Mouse (Mus musculus) midbrain, postnatal 0 days (tissue): ENCODE measurements around the gene Il31. TPM values are rescaled to one million over a fixed set of nuclear protein-coding genes. Genes with fewer than 3 reads are reported as not detected.

Source experiments
- ATAC-seq: fragments of 200-750 bp; cut with Nextera tagmentation; 2 replicates; pipeline ENCODE4 v1.8.0; 2017; ENCODE audit warnings: moderate number of reproducible peaks, mild to moderate bottlenecking, moderate TSS enrichment, moderate library complexity; ENCODE audit not compliant: low FRiP score
- DNase-seq: peaks from one replicate; pipeline ENCODE4 v3.0.0-alpha.2; 2015; ENCODE audit warnings: low spot score
- H3K27ac ChIP-seq: fragments of 300-500 bp; sonication (generic); 2 replicates; pipeline ENCODE4 v1.5.1; 2014; ENCODE audit warnings: low read depth, mild to moderate bottlenecking, low read length, mixed read lengths
- H3K27me3 ChIP-seq: fragments of 300-500 bp; sonication (generic); 2 replicates; pipeline ENCODE4 v1.6.1; 2014; ENCODE audit warnings: low read length, control low read depth, mixed read lengths; ENCODE audit not compliant: insufficient read depth
- H3K36me3 ChIP-seq: fragments of 300-500 bp; sonication (generic); 2 replicates; pipeline ENCODE4 v1.6.1; 2014; ENCODE audit warnings: low read length, control low read depth, mixed read lengths; ENCODE audit not compliant: insufficient read depth
- H3K4me1 ChIP-seq: fragments of 300-500 bp; sonication (generic); 2 replicates; pipeline ENCODE4 v1.6.1; 2014; ENCODE audit warnings: mild to moderate bottlenecking, control low read depth, antibody characterized with exemption, low read length, mixed read lengths; ENCODE audit not compliant: insufficient read depth
- H3K4me2 ChIP-seq: fragments of 300-500 bp; sonication (generic); 2 replicates; pipeline ENCODE4 v1.6.1; 2014; ENCODE audit warnings: low read depth, mild to moderate bottlenecking, low read length, mixed read lengths; ENCODE audit not compliant: poor library complexity, severe bottlenecking
- H3K4me3 ChIP-seq: fragments of 300-500 bp; sonication (generic); 2 replicates; pipeline ENCODE4 v1.5.1; 2014; ENCODE audit warnings: low read depth, mild to moderate bottlenecking, low read length, moderate library complexity
- H3K9ac ChIP-seq: fragments of 300-500 bp; sonication (generic); replicated peaks from 2 replicates; pipeline ENCODE4 v1.6.1; 2014; ENCODE audit warnings: mild to moderate bottlenecking, low read length, moderate library complexity, mixed read lengths; ENCODE audit not compliant: poor library complexity, severe bottlenecking
- H3K9me3 ChIP-seq: fragments of 300-500 bp; sonication (generic); 2 replicates; pipeline ENCODE4 v1.6.1; 2016; ENCODE audit warnings: low read length, control low read depth
- CTCF ChIP-seq: IDR thresholded peaks from 2 replicates; pipeline ENCODE4 v1.5.1; 2016; ENCODE audit warnings: antibody characterized with exemption, mild to moderate bottlenecking
- WGBS: fragments of 180-500 bp; shearing (Covaris S2); extraction: QIAGEN DNeasy Blood & Tissue Kit; methylation state at CpG from one replicate; pipeline ENCODE4 v1.1.7; 2014; 5-methylcytosine and 5-hydroxymethylcytosine counted together
- polyA plus RNA-seq: library from polyadenylated mRNA; unstranded; fragments of >200 nt; fragmentation: Nextera tagmentation; extraction: Ambion mirVana; gene quantifications from 2 replicates; pipeline ENCODE4 v1.2.1, GENCODE M21; 2015
- total RNA-seq: library from RNA; depleted of rRNA; stranded (reverse); fragments of >200 nt; gene quantifications from 2 replicates; pipeline ENCODE4 v1.2.3, GENCODE M21; 2014

Gene Il31
- total and polyA plus RNA-seq, 2 experiments from 2014 or later: not detected

- Histone ChIP-seq H3K4me3 (no peak overlapping the region), H3K9me3 (no peaks in the 10 kb centered on the region), H3K9ac (no peak overlapping the region), H3K27me3 (no peaks in the 10 kb centered on the region), H3K4me1 (no peaks in the 10 kb centered on the region), H3K27ac (no peak overlapping the region), H3K4me2 (no peak overlapping the region), H3K36me3 (0 out of 2 replicates have a peak, but pooled peaks cover 6% of the 10 kb centered on the region)
- ATAC-seq (no peak), DNase-seq (no peak)
- 49% methylated on average over 5 of the region's 5 CpGs for WGBS
- TF ChIP-seq CTCF: no peak
Measured at GRCm38 (mm10) chr5:123461420-123461819, 27.9 kb downstream of the Il31 start.

- no peaks in the 10 kb centered on the region for H3K4me1 ChIP-seq
- no peak for DNase-seq
- no peaks in the 10 kb centered on the region for H3K27me3 ChIP-seq
- peaks cover 76% of the 10 kb centered on the region for H3K36me3 ChIP-seq
- no peak overlapping the region for H3K27ac ChIP-seq
- no peak for TF ChIP-seq CTCF
- no peak overlapping the region for H3K4me3 ChIP-seq
- H3K4me2 ChIP-seq: no peak overlapping the region
- ATAC-seq: no peak
- H3K9me3 ChIP-seq: no peaks in the 10 kb centered on the region
- no peak overlapping the region for H3K9ac ChIP-seq
- 92% methylated on average over 7 of the region's 7 CpGs for WGBS
Measured at GRCm38 (mm10) chr5:123451886-123452285, 37.4 kb downstream of the Il31 start.

GRCm38 (mm10) chr5:123444849-123445334 is 44.4 kb downstream of the Il31 start:
- H3K36me3 ChIP-seq: peaks cover 52% of the 10 kb centered on the region
- H3K4me1 ChIP-seq: no peaks in the 10 kb centered on the region
- WGBS: 90% methylated on average over 5 of the region's 5 CpGs
- DNase-seq (no peak), ATAC-seq (no peak)
- no peak for TF ChIP-seq CTCF
- no peak overlapping the region for H3K27ac ChIP-seq
- H3K27me3 ChIP-seq: no peaks in the 10 kb centered on the region
- H3K4me3 ChIP-seq: no peak overlapping the region
- H3K9me3 ChIP-seq: no peaks in the 10 kb centered on the region
- H3K4me2 ChIP-seq: no peak overlapping the region
- no peak overlapping the region for H3K9ac ChIP-seq

- no peak for ATAC-seq
- 54% methylated on average over 4 of the region's 4 CpGs for WGBS
Measured at GRCm38 (mm10) chr5:123444069-123444468, 45.2 kb downstream of the Il31 start.

GRCm38 (mm10) chr5:123442283-123442682 is 47.0 kb downstream of the Il31 start:
- no peak overlapping the region for H3K4me2 ChIP-seq
- H3K27me3 ChIP-seq: no peaks in the 10 kb centered on the region
- H3K4me3 ChIP-seq: no peak overlapping the region
- ATAC-seq: no peak
- H3K9me3 ChIP-seq: no peaks in the 10 kb centered on the region
- H3K36me3 ChIP-seq: peaks cover 33% of the 10 kb centered on the region
- no peak overlapping the region for H3K27ac ChIP-seq
- H3K9ac ChIP-seq: no peak overlapping the region
- no peak for TF ChIP-seq CTCF
- no peaks in the 10 kb centered on the region for H3K4me1 ChIP-seq
- WGBS: 97% methylated on average over 3 of the region's 3 CpGs
- DNase-seq: no peak

More at GRCm38 (mm10) chr5:123444069-123444468, 45.2 kb downstream of the Il31 start:
- Histone ChIP-seq H3K4me1 (no peaks in the 10 kb centered on the region), H3K4me2 (no peak overlapping the region), H3K9ac (no peak overlapping the region), H3K36me3 (peaks cover 43% of the 10 kb centered on the region), H3K27ac (no peak overlapping the region), H3K4me3 (no peak overlapping the region), H3K27me3 (no peaks in the 10 kb centered on the region), H3K9me3 (no peaks in the 10 kb centered on the region)
- DNase-seq: peak; percentile 78
- TF ChIP-seq CTCF: peak; percentile 93

GRCm38 (mm10) chr5:123440664-123441063 is 48.6 kb downstream of the Il31 start:
- DNase-seq: peak; percentile 55
- TF ChIP-seq CTCF: peak; percentile 68
- Histone ChIP-seq H3K4me1 (no peaks in the 10 kb centered on the region), H3K4me2 (no peak overlapping the region), H3K27ac (no peak overlapping the region), H3K9me3 (no peaks in the 10 kb centered on the region), H3K4me3 (no peak overlapping the region), H3K9ac (no peak overlapping the region), H3K36me3 (peaks cover 23% of the 10 kb centered on the region), H3K27me3 (no peaks in the 10 kb centered on the region)
- WGBS: 56% methylated on average over 4 of the region's 4 CpGs
- no peak for ATAC-seq
